Mouse (Mus musculus) liver, adult 2 months (tissue): ENCODE results near the gene Cdk6. TPM values are rescaled to one million over a fixed set of nuclear protein-coding genes. Genes with fewer than 3 reads are reported as not detected.

Experiments used
- DNase-seq: peaks from one replicate; pipeline ENCODE4 v3.0.0-alpha.2; 2011; ENCODE audit warnings: low read depth, low spot score; ENCODE audit errors: extremely low read depth
- H3K27ac ChIP-seq: fragments of 200-500 bp; replicated peaks from 2 replicates; pipeline ENCODE4 v1.5.1; 2012; ENCODE audit warnings: low read depth, mild to moderate bottlenecking, control low read depth, inconsistent platforms, low read length; ENCODE audit not compliant: insufficient read depth
- H3K27me3 ChIP-seq: fragments of 200-500 bp; 2 replicates; pipeline ENCODE4 v1.6.1; 2012; ENCODE audit warnings: mild to moderate bottlenecking, moderate library complexity, low read length, inconsistent platforms; ENCODE audit not compliant: control insufficient read depth, insufficient read depth
- H3K36me3 ChIP-seq: fragments of 200-500 bp; 2 replicates; pipeline ENCODE4 v1.6.1; 2012; ENCODE audit warnings: low read length, inconsistent platforms; ENCODE audit not compliant: control insufficient read depth, insufficient read depth
- H3K4me1 ChIP-seq: fragments of 200-500 bp; 2 replicates; pipeline ENCODE4 v1.6.1; 2011; ENCODE audit warnings: low read length; ENCODE audit not compliant: control insufficient read depth, insufficient read depth
- H3K4me3 ChIP-seq: fragments of 200-500 bp; 2 replicates; pipeline ENCODE4 v1.5.1; 2011; ENCODE audit warnings: low read depth, mild to moderate bottlenecking, control low read depth, low read length, moderate library complexity; ENCODE audit not compliant: insufficient read depth
- H3K79me2 ChIP-seq: fragments of 200-500 bp; 2 replicates; pipeline ENCODE4 v1.6.1; 2012; ENCODE audit warnings: inconsistent platforms, mild to moderate bottlenecking, low read length, moderate library complexity; ENCODE audit not compliant: control insufficient read depth, insufficient read depth
- H3K9ac ChIP-seq: fragments of 200-500 bp; 2 replicates; pipeline ENCODE4 v1.6.1; 2012; ENCODE audit warnings: low read depth, mild to moderate bottlenecking, control low read depth, inconsistent platforms, low read length
- CTCF ChIP-seq: fragments of 200-500 bp; IDR thresholded peaks from 2 replicates; pipeline ENCODE4 v1.5.1; 2011; ENCODE audit warnings: low read depth, low read length, control low read depth
- POLR2A ChIP-seq: fragments of 200-500 bp; IDR thresholded peaks from 2 replicates; pipeline ENCODE4 v1.6.1; 2011; ENCODE audit warnings: low read length, control low read depth; ENCODE audit not compliant: insufficient read depth; ENCODE audit errors: extremely low read depth
- WGBS: fragments of 180-500 bp; shearing (Covaris S2); methylation state at CpG from one replicate; pipeline ENCODE4 v1.1.7; 2018; 5-methylcytosine and 5-hydroxymethylcytosine counted together
- polyA plus RNA-seq: library from polyadenylated mRNA; depleted of rRNA; stranded (reverse); fragments of >200 nt; gene quantifications from 2 replicates; pipeline ENCODE4 v1.2.3, GENCODE M21; 2012
- total RNA-seq: library from RNA; depleted of rRNA; stranded (reverse); fragments of >200 nt; gene quantifications from 2 replicates; pipeline ENCODE4 v1.2.3, GENCODE M21; 2014

The Cdk6 gene
- total and polyA plus RNA-seq, 2 experiments = 6.1 to 9.9 TPM

DNA sequence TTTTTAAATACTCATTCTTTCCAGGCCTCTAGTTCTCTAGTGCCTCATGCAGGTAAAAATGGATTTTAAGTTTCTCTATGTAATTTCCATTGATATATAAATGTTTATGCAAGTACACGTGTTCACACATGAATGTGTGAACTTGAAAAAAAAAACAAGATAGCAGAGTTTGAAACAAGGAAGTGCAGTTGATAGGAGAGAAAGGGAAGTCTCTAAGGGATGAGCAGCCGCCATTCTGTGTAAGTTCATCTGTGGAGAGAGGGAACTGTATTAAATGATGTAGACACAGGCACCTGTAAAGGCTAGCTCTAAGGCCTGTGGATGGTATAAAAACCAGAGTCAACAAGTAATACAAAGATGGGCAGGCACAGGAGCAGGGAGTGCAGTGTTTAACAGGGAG is 164.3 kb downstream of the Cdk6 start:
- H3K9ac ChIP-seq = no peak overlapping the region
- no peaks in the 10 kb centered on the region; the same call in 1 of the 2 replicates for H3K79me2 ChIP-seq
- TF ChIP-seq POLR2A (no peak), CTCF (no peak)
- 73% methylated on average over 2 of the region's 2 CpGs for WGBS
- H3K27ac ChIP-seq = no peak overlapping the region
- peaks cover 9% of the 10 kb centered on the region for H3K4me1 ChIP-seq
- H3K36me3 ChIP-seq = no peaks in the 10 kb centered on the region
- no peak for DNase-seq
- no peaks in the 10 kb centered on the region for H3K27me3 ChIP-seq
- H3K4me3 ChIP-seq = no peak overlapping the region

- H3K27ac ChIP-seq = no peak overlapping the region
- no peaks in the 10 kb centered on the region for H3K4me1 ChIP-seq
- H3K36me3 ChIP-seq = no peaks in the 10 kb centered on the region
- TF ChIP-seq POLR2A = no peak
- TF ChIP-seq CTCF = no peak
- no peaks in the 10 kb centered on the region for H3K27me3 ChIP-seq
- 69% methylated on average over 7 of the region's 7 CpGs for WGBS
- no peak for DNase-seq
- no peaks in the 10 kb centered on the region; the same call in 1 of the 2 replicates for H3K79me2 ChIP-seq
- H3K9ac ChIP-seq = no peak overlapping the region
- no peak overlapping the region for H3K4me3 ChIP-seq
Observed at GRCm38 (mm10) chr5:3508480-3509381, 167.4 kb downstream of the Cdk6 start.

DNA sequence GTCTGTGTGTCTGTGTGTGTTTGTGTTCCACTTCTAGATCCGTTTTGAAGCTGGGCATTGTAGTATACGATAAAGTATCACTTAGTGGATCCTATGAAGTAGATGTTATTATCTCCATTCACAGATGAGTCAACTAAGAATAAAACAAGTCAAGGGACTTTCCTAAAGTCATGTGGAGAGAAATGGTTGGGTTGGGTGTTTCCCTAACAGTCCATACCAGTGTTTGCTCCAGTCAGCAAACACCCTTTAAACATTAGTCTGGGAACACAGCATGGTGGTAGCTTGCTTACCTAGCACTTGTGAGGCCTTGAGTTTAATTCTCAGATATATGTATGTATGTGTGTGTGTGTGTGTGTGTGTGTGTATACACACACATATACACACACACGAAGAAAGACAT is 168.2 kb downstream of the Cdk6 start:
- WGBS = 66% methylated on average over 3 of the region's 3 CpGs
- H3K36me3 ChIP-seq = no peaks in the 10 kb centered on the region
- no peak overlapping the region for H3K4me3 ChIP-seq
- H3K4me1 ChIP-seq = no peaks in the 10 kb centered on the region
- H3K27ac ChIP-seq = no peak overlapping the region
- no peaks in the 10 kb centered on the region for H3K27me3 ChIP-seq
- no peak for DNase-seq
- no peaks in the 10 kb centered on the region for H3K79me2 ChIP-seq
- no peak overlapping the region for H3K9ac ChIP-seq
- no peak for TF ChIP-seq POLR2A
- no peak for TF ChIP-seq CTCF

DNA sequence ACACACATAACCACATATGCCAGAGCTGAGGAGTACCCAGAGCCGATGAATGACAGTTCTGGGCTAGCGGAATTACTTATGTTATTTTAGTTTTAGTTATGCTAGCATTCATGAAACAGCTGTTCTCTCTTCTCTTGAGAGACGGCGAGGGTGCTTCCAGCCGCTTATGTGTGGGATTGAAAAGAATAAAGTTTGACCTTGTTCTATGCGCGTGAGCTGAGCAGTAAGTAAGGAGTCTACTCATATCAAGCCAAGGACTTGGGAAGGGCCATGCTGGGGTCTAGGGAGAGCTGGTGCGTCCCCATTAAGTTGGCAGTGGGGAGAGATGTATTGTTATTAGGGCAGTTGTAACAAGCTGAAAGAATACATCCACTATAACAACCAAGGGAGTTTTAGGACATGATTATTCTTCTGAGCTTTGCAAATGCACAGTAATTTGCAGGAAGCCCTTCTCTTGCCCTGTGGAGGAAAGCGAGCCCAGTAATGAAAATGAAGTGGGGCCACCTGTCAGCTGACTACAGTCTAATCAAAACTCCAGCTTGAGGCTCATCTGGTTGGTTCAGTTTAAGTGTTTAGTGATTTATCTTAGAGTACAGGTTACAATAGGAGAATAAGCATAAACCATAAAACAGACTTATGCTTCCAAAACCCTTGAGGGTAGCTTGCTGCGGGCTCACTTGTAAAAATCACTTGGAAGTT is 170.0 kb downstream of the Cdk6 start:
- Histone ChIP-seq H3K4me1 (no peaks in the 10 kb centered on the region), H3K27me3 (no peaks in the 10 kb centered on the region), H3K79me2 (no peaks in the 10 kb centered on the region), H3K4me3 (no peak overlapping the region), H3K27ac (no peak overlapping the region), H3K36me3 (no peaks in the 10 kb centered on the region), H3K9ac (no peak overlapping the region)
- no peak for DNase-seq
- 95% methylated on average over 10 of the region's 10 CpGs for WGBS
- TF ChIP-seq POLR2A = no peak
- no peak for TF ChIP-seq CTCF

GRCm38 (mm10) chr5:3512584-3512983 is 171.3 kb downstream of the Cdk6 start:
- 79% methylated on average over 4 of the region's 4 CpGs for WGBS
- H3K4me3 ChIP-seq = no peak overlapping the region
- peaks cover 4% of the 10 kb centered on the region for H3K4me1 ChIP-seq
- H3K9ac ChIP-seq = no peak overlapping the region
- no peaks in the 10 kb centered on the region for H3K36me3 ChIP-seq
- DNase-seq = no peak
- no peaks in the 10 kb centered on the region for H3K27me3 ChIP-seq
- H3K79me2 ChIP-seq = no peaks in the 10 kb centered on the region
- TF ChIP-seq POLR2A (no peak), CTCF (no peak)
- H3K27ac ChIP-seq = no peak overlapping the region

GRCm38 (mm10) chr5:3514901-3515311 is 173.6 kb downstream of the Cdk6 start:
- Histone ChIP-seq H3K4me3 (no peak overlapping the region), H3K27ac (no peak overlapping the region), H3K27me3 (no peaks in the 10 kb centered on the region), H3K9ac (no peak overlapping the region), H3K79me2 (no peaks in the 10 kb centered on the region), H3K4me1 (peaks cover 4% of the 10 kb centered on the region), H3K36me3 (peaks cover 4% of the 10 kb centered on the region; the same call in 1 of the 2 replicates)
- TF ChIP-seq CTCF (no peak), POLR2A (no peak)
- WGBS = 76% methylated on average over 8 of the region's 8 CpGs
- DNase-seq = no peak
